Mouse (Mus musculus): ENCODE measurements around the gene Hspa1l.

DNA sequence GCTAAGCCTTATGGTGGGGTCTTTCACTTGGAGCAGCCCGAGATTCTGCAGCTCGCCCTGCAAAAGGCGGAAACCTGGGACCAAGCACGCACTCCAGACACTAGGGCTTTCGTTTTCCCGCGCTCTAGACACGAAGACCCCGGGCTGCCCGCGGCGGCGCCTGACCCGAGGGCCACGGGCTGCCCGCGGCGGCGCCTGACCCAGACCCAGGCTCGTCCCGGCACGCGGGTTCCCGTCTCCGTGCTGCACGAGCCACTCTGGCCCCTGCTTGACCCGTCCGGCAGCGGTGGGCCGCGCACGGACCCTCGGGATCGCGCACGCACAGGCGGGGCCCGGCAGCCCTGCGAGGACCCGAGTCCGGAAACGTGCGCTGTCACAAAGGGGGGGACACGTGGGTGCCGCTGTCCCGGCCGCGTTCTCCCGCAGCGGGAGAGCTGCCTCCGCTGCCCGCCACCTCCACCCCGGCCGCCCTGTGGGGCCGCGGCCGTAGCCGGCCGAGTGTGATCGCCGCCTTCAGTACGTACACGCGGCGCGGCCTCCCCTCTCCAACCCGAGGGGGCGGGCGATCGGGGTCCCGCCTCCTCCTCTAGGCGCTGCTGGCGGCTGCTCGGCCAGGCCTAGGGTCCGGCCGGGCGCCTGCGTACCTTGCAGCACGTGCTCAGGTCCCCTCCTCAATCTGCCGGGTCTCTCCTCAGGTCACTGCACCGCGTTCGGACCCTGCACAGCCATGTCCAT, 28.4 kb downstream of the Hspa1l start, which contains the start of gene Vars:
- TF ChIP-seq CTCF (conservative IDR thresholded peaks at IDR 0.05; ENCODE audit: insufficient read depth, insufficient read length, low read depth, low read length) (no peak), POLR2A (IDR thresholded peaks at IDR 0.05; ENCODE audit: low read depth, low read length) (no peak)

All from kidney, adult 2 months (tissue).